Mouse (Mus musculus) limb, embryonic 14.5 days (tissue): ENCODE data around the gene Cygb. TPM values are rescaled to one million over a fixed set of nuclear protein-coding genes. Genes with fewer than 3 reads are reported as not detected.

Experiments
- ATAC-seq: fragments of 200-750 bp; cut with Nextera tagmentation; 2 replicates; pipeline ENCODE4 v1.8.0; 2017; ENCODE audit warnings: low read depth, moderate number of reproducible peaks, moderate TSS enrichment; ENCODE audit not compliant: low FRiP score
- DNase-seq: peaks from one replicate; pipeline ENCODE4 v3.0.0-alpha.2; 2015; ENCODE audit warnings: low spot score
- H3K27ac ChIP-seq: fragments of 300-500 bp; sonication (generic); replicated peaks from 2 replicates; pipeline ENCODE4 v1.5.1; 2014; ENCODE audit warnings: low read depth, mild to moderate bottlenecking, low read length, moderate library complexity, mixed read lengths
- H3K27me3 ChIP-seq: fragments of 300-500 bp; sonication (generic); 2 replicates; pipeline ENCODE4 v1.6.1; 2014; ENCODE audit warnings: low read length, mixed read lengths; ENCODE audit not compliant: control insufficient read depth, insufficient read depth
- H3K36me3 ChIP-seq: fragments of 300-500 bp; sonication (generic); 2 replicates; pipeline ENCODE4 v1.6.1; 2014; ENCODE audit warnings: mild to moderate bottlenecking, low read length, moderate library complexity, mixed read lengths; ENCODE audit not compliant: control insufficient read depth, insufficient read depth
- H3K4me1 ChIP-seq: fragments of 300-500 bp; sonication (generic); 2 replicates; pipeline ENCODE4 v1.6.1; 2014; ENCODE audit warnings: antibody characterized with exemption, low read length, mixed read lengths; ENCODE audit not compliant: control insufficient read depth, insufficient read depth
- H3K4me2 ChIP-seq: fragments of 300-500 bp; sonication (generic); replicated peaks from 2 replicates; pipeline ENCODE4 v1.6.1; 2014; ENCODE audit warnings: low read depth, mild to moderate bottlenecking, low read length, moderate library complexity; ENCODE audit not compliant: severe bottlenecking
- H3K4me3 ChIP-seq: fragments of 300-500 bp; sonication (generic); replicated peaks from 2 replicates; pipeline ENCODE4 v1.5.1; 2014; ENCODE audit warnings: low read length
- H3K9ac ChIP-seq: fragments of 300-500 bp; sonication (generic); 2 replicates; pipeline ENCODE4 v1.6.1; 2014; ENCODE audit warnings: mild to moderate bottlenecking, low read depth, low read length, moderate library complexity; ENCODE audit not compliant: severe bottlenecking
- H3K9me3 ChIP-seq: fragments of 300-500 bp; sonication (generic); 2 replicates; pipeline ENCODE4 v1.6.1; 2016; ENCODE audit warnings: low read length; ENCODE audit not compliant: control insufficient read depth
- POLR2A ChIP-seq: fragments of 200-500 bp; IDR thresholded peaks from 2 replicates; pipeline ENCODE4 v1.8.0; 2012; ENCODE audit warnings: inconsistent platforms, mild to moderate bottlenecking, moderate library complexity, borderline replicate concordance; ENCODE audit not compliant: insufficient read depth, insufficient read length; ENCODE audit errors: extremely low read depth
- whole genome bisulfite sequencing: fragments of 180-500 bp; shearing (Covaris S2); extraction: QIAGEN DNeasy Blood & Tissue Kit; methylation state at CpG from one replicate; pipeline ENCODE4 v1.1.7; 2014; 5-methylcytosine and 5-hydroxymethylcytosine counted together
- polyA plus RNA-seq, 2 experiments: library from polyadenylated mRNA; depleted of rRNA in 1 of 2; stranded (reverse) in 1 of 2; unstranded in 1 of 2; fragments of >200 nt; fragmentation: Nextera tagmentation in 1 of 2; extraction: Ambion mirVana in 1 of 2; gene quantifications; 2 replicates each; pipeline versions ENCODE4 v1.2.1 to v1.2.3; 2012 to 2014

Cygb gene
- polyA plus RNA-seq, 2 experiments = 12.3 to 13.4 TPM

DNA sequence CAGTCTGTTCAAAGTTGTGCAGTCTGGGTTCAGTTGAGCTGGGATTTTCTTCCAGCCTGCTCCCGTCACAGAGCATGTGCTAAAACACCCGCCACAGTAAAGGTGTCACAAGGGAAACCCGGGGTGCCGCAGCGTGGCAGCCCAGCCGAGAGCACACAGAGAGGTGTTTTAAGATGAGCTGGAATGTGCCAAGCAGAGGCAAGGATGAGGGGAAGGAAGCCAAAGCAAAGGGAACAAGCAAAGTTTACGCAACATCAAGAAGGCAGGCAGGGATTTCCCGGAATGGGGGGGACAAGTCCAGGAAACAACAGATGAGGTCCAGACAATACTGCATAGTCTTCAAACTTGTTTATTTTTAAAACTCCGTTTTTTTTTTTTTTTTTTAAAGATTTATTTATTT, 12.5 kb upstream of the Cygb start:
- no peaks in the 10 kb centered on the region for H3K36me3 ChIP-seq

GRCm38 (mm10) chr11:116665289-116665688, 11.2 kb upstream of the Cygb start:
- Histone ChIP-seq H3K4me1 (no peaks in the 10 kb centered on the region; the same call in 1 of the 2 replicates), H3K9me3 (no peaks in the 10 kb centered on the region), H3K27ac (no peak overlapping the region), H3K27me3 (no peaks in the 10 kb centered on the region), H3K4me2 (no peak overlapping the region), H3K9ac (no peak overlapping the region), H3K4me3 (no peak overlapping the region), H3K36me3 (no peaks in the 10 kb centered on the region)
- ATAC-seq (no peak), DNase-seq (no peak)
- 66% methylated on average over 10 of the region's 10 CpGs for WGBS
- no peak for TF ChIP-seq POLR2A

More for the DNA sequence above, 12.5 kb upstream of the Cygb start:
- TF ChIP-seq POLR2A = no peak
- no peaks in the 10 kb centered on the region for H3K9me3 ChIP-seq
- H3K4me3 ChIP-seq = no peak overlapping the region
- H3K4me1 ChIP-seq = peaks cover 4% of the 10 kb centered on the region; the same call in 1 of the 2 replicates
- no peaks in the 10 kb centered on the region for H3K27me3 ChIP-seq
- H3K27ac ChIP-seq = no peak overlapping the region
- no peak overlapping the region for H3K4me2 ChIP-seq
- WGBS = 65% methylated on average over 9 of the region's 9 CpGs
- ATAC-seq (no peak), DNase-seq (no peak)
- H3K9ac ChIP-seq = no peak overlapping the region

DNA sequence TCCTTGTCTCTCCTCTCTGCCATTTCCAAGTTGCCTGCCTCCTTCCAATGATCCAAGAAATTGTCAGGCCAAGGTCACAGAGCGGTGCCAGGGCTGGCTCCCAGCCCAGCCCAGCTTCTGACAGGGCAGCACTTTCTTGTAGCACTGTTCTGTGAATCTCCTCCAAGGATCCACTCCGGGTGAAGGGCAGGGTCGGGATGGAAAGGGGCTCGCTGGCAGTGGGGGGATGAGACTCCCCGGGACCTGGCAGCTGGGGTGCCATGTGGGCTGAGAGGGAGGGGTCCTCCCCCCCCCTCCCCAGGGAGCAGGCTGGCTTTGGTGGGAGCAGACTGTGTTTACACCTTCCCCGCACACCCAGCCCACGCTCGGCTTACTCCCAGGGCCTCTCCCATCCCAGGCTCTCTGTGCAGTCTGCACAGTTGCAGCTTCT, 7.8 kb upstream of the Cygb start:
- H3K4me3 ChIP-seq = no peak overlapping the region
- no peak overlapping the region for H3K27ac ChIP-seq
- H3K9ac ChIP-seq = no peak overlapping the region
- WGBS = 64% methylated on average over 5 of the region's 8 CpGs
- DNase-seq = no peak
- H3K4me1 ChIP-seq = peaks cover 5% of the 10 kb centered on the region
- no peaks in the 10 kb centered on the region for H3K36me3 ChIP-seq
- no peak for TF ChIP-seq POLR2A
- H3K9me3 ChIP-seq = no peaks in the 10 kb centered on the region
- no peak for ATAC-seq
- no peaks in the 10 kb centered on the region for H3K27me3 ChIP-seq
- no peak overlapping the region for H3K4me2 ChIP-seq

GRCm38 (mm10) chr11:116661291-116661947, 7.3 kb upstream of the Cygb start:
- peaks cover 5% of the 10 kb centered on the region for H3K4me1 ChIP-seq
- DNase-seq = no peak
- H3K27me3 ChIP-seq = no peaks in the 10 kb centered on the region
- no peak overlapping the region for H3K9ac ChIP-seq
- WGBS = 27% methylated on average over 13 of the region's 13 CpGs
- ATAC-seq = no peak
- TF ChIP-seq POLR2A = no peak
- H3K36me3 ChIP-seq = no peaks in the 10 kb centered on the region
- H3K4me2 ChIP-seq = no peak overlapping the region
- no peak overlapping the region for H3K27ac ChIP-seq
- H3K4me3 ChIP-seq = no peak overlapping the region
- H3K9me3 ChIP-seq = no peaks in the 10 kb centered on the region

DNA sequence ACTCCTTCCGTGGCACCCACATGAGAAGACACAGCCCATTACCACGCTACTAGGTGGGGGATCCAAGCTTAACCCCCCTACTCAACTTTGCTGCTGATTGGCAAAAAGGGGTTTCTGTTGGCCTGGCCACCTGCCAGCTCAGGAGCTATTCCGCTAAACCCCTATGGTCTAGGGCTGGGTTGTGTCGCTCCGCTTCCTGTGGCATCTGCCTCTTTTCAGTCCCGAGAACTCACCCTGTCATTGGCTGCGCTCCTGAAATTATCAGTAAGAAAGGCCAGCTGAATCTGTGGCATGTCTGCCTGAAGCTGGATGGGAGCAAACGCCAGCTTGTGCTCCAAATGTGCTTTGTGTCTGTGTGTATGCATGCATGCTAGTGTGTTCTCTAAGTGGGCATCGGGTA, 6.1 kb upstream of the Cygb start:
- no peak for TF ChIP-seq POLR2A
- Histone ChIP-seq H3K9me3 (no peaks in the 10 kb centered on the region), H3K27me3 (no peaks in the 10 kb centered on the region), H3K9ac (no peak overlapping the region), H3K4me3 (no peak overlapping the region), H3K4me2 (no peak overlapping the region), H3K4me1 (peaks cover 5% of the 10 kb centered on the region), H3K27ac (no peak overlapping the region), H3K36me3 (no peaks in the 10 kb centered on the region)
- DNase-seq (no peak), ATAC-seq (no peak)
- 77% methylated on average over 9 of the region's 9 CpGs for WGBS

DNA sequence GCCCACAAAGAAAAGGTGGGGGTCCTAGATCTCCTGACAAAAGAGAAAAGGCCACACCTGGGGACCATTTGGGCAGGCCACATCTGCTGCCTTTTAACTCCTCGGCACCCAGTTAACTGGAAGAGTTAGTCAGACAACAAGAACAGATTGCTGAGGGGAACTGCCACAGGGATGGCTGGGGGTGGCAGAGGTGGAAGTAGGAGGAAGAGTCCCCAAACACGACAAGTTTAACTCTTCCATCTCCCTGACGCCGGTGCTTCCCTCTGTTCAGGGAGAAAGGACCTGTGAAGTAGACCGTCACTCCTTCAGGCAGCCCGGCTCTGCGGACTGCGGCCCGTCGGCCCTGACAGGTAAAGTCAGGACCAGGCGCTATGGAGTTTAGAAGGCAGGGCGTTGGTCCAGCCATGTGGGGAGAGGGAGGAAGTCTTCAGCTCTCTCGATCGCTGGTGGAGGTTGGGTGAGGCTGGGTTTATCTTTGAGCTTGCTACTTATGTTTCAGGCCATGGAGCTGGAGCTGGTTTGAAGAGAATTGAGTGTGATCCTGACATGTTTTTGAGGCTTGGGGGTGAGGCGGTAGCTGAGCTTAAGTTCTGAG, 5.0 kb upstream of the Cygb start:
- H3K9ac ChIP-seq = no peak overlapping the region
- H3K4me2 ChIP-seq = no peak overlapping the region
- H3K4me1 ChIP-seq = peaks cover 5% of the 10 kb centered on the region
- H3K4me3 ChIP-seq = no peak overlapping the region
- no peaks in the 10 kb centered on the region for H3K36me3 ChIP-seq
- ATAC-seq = no peak
- no peak for DNase-seq
- 72% methylated on average over 15 of the region's 15 CpGs for WGBS
- H3K27ac ChIP-seq = no peak overlapping the region
- no peak for TF ChIP-seq POLR2A
- H3K9me3 ChIP-seq = no peaks in the 10 kb centered on the region
- H3K27me3 ChIP-seq = peaks cover 10% of the 10 kb centered on the region; the same call in 1 of the 2 replicates
